Mouse (Mus musculus): ENCODE measurements around the gene Otud3. TPM values are rescaled to one million over a fixed set of nuclear protein-coding genes. Genes with fewer than 3 reads are reported as not detected.
"Not testable (repeated sequence)": the region's sequence is repeated elsewhere in the genome, so short reads cannot be mapped to it uniquely, and the experiment has no call there.

The Otud3 gene
- polyA plus RNA-seq, 1 experiment from 2014 or later, result 3.3 TPM

DNA sequence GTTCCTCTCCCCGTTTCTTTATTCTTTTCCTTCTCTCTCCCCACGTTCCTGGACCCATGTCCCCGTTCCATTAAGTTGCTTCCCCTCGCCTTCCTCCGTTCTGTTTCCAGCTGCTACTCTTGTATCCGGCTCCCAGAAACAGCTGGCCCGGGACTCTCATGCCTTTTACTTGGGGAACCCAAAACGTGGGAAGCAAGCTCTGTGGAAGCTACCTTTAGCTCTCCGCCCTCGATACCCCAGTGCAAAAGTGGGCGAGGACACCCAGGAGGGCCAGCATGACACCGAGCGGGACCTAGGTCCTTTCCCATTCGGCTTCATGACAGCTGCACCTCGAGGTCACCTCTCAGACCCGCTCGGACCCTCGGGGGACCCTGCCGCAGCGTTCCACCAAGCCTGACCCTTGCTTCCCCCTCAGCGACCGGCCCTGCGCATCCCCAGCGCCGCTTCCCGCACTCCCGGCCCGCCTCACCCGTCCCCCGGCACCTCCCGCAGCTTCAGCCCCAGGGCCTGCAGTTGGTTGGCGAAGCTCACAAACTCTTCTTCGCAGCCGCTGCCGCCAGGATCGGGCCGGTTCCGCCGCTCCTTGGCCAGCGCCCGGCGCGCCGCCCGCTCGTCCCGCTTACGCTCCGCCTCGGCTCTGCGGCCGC lies 481 bp downstream of the Otud3 start:
- H3K27ac ChIP-seq (ENCODE audit: low read depth, low read length), result peak overlapping the region; percentile 56; the same call in 1 of the 2 replicates
- ATAC-seq (ENCODE audit: low read depth), result peak; percentile 52; the same call in 1 of the 2 replicates
- peak overlapping the region; percentile 70 for H3K4me3 ChIP-seq (ENCODE audit: low read depth, low read length)
- no peaks in the 10 kb centered on the region for H3K27me3 ChIP-seq (ENCODE audit: control insufficient read depth, insufficient read depth, low read length)
- H3K9me3 ChIP-seq (ENCODE audit: control insufficient read depth, low read length), result no peaks in the 10 kb centered on the region
- H3K36me3 ChIP-seq (ENCODE audit: control insufficient read depth, insufficient read depth, low read length), result peaks cover 4% of the 10 kb centered on the region; the same call in 1 of the 2 replicates
- peaks cover 13% of the 10 kb centered on the region for H3K4me1 ChIP-seq (ENCODE audit: control insufficient read depth, insufficient read depth, low read length)
- H3K4me2 ChIP-seq (ENCODE audit: low read depth, low read length), result peak overlapping the region; percentile 78
- H3K9ac ChIP-seq (replicated peaks; ENCODE audit: low read depth, low read length), result peak overlapping the region; percentile 79
- 2% methylated on average over 44 of the region's 52 CpGs for WGBS

GRCm38 (mm10) chr4:138905624-138906337 lies 8.0 kb downstream of the Otud3 start:
- Histone ChIP-seq H3K27ac (ENCODE audit: low read depth, low read length) (no peak overlapping the region), H3K9me3 (ENCODE audit: control insufficient read depth, low read length) (no peaks in the 10 kb centered on the region), H3K9ac (replicated peaks; ENCODE audit: low read depth, low read length) (no peak overlapping the region), H3K36me3 (ENCODE audit: control insufficient read depth, insufficient read depth, low read length) (peaks cover 60% of the 10 kb centered on the region), H3K4me3 (ENCODE audit: low read depth, low read length) (no peak overlapping the region), H3K4me2 (ENCODE audit: low read depth, low read length) (no peak overlapping the region), H3K27me3 (ENCODE audit: control insufficient read depth, insufficient read depth, low read length) (no peaks in the 10 kb centered on the region), H3K4me1 (ENCODE audit: control insufficient read depth, insufficient read depth, low read length) (no peaks in the 10 kb centered on the region)
- 98% methylated on average over 18 of the region's 18 CpGs for WGBS
- no peak for ATAC-seq (ENCODE audit: low read depth)

DNA sequence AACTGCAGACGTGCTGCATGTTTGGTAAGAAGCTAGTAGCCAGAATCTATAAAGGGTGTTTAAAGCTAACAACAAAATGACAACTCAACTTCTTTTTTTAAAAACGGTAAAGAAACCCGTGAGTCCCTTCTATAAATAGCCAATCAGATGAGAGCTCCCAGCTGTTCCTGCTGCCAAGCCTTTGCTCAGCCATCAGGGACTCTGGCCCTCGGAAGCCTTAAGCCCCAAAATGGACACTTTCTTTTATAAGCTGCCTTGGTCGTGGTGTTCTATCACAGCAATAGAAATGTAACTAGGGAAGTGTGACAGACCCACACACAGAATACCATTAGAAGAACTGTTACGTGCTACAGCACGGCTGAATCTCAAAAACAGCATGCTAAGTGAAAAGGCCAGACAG lies 14.4 kb downstream of the Otud3 start:
- ATAC-seq (ENCODE audit: low read depth), result no peak
- H3K4me1 ChIP-seq (ENCODE audit: control insufficient read depth, insufficient read depth, low read length), result no peaks in the 10 kb centered on the region
- H3K27ac ChIP-seq (ENCODE audit: low read depth, low read length), result no peak overlapping the region
- peaks cover 67% of the 10 kb centered on the region for H3K36me3 ChIP-seq (ENCODE audit: control insufficient read depth, insufficient read depth, low read length)
- H3K4me3 ChIP-seq (ENCODE audit: low read depth, low read length), result no peak overlapping the region
- H3K9ac ChIP-seq (replicated peaks; ENCODE audit: low read depth, low read length), result no peak overlapping the region
- H3K27me3 ChIP-seq (ENCODE audit: control insufficient read depth, insufficient read depth, low read length), result no peaks in the 10 kb centered on the region
- H3K4me2 ChIP-seq (ENCODE audit: low read depth, low read length), result no peak overlapping the region
- WGBS, result 87% methylated on average over 7 of the region's 7 CpGs
- no peaks in the 10 kb centered on the region for H3K9me3 ChIP-seq (ENCODE audit: control insufficient read depth, low read length)

DNA sequence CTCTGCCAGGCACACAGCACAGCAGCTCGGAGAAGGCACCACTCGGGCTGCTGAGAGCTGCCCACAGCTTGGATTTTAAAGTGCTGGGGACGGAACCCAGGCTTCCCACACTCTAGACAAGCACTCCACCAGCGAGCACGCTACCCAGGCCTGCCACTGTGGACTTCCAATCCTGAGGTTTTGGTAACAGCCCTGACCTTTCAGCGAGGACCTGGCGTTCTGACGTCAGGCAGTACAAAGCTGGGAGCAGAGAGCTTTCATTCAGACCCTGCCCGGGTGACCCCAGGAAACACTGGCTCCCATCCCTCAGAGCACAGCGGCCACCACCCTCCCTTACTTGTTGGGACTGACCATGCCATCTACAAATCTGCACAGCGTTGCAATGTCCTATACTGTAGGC lies 20.0 kb downstream of the Otud3 start:
- WGBS, result 91% methylated on average over 11 of the region's 11 CpGs
- H3K27me3 ChIP-seq (ENCODE audit: control insufficient read depth, insufficient read depth, low read length); H3K9me3 ChIP-seq (ENCODE audit: control insufficient read depth, low read length); H3K27ac ChIP-seq (ENCODE audit: low read depth, low read length); H3K4me3 ChIP-seq (ENCODE audit: low read depth, low read length); H3K9ac ChIP-seq (replicated peaks; ENCODE audit: low read depth, low read length); ATAC-seq (ENCODE audit: low read depth); H3K4me1 ChIP-seq (ENCODE audit: control insufficient read depth, insufficient read depth, low read length); H3K4me2 ChIP-seq (ENCODE audit: low read depth, low read length): not testable (repeated sequence)
- peaks cover 49% of the 10 kb centered on the region for H3K36me3 ChIP-seq (ENCODE audit: control insufficient read depth, insufficient read depth, low read length)

- Histone ChIP-seq H3K4me3 (ENCODE audit: low read depth, low read length) (no peak overlapping the region), H3K4me2 (ENCODE audit: low read depth, low read length) (no peak overlapping the region), H3K4me1 (ENCODE audit: control insufficient read depth, insufficient read depth, low read length) (no peaks in the 10 kb centered on the region), H3K9me3 (ENCODE audit: control insufficient read depth, low read length) (no peaks in the 10 kb centered on the region), H3K27ac (ENCODE audit: low read depth, low read length) (no peak overlapping the region), H3K36me3 (ENCODE audit: control insufficient read depth, insufficient read depth, low read length) (peaks cover 39% of the 10 kb centered on the region), H3K9ac (replicated peaks; ENCODE audit: low read depth, low read length) (no peak overlapping the region), H3K27me3 (ENCODE audit: control insufficient read depth, insufficient read depth, low read length) (no peaks in the 10 kb centered on the region)
- 83% methylated on average over 6 of the region's 6 CpGs for WGBS
- ATAC-seq (ENCODE audit: low read depth), result no peak
These were observed 21.1 kb downstream of the Otud3 start for GRCm38 (mm10) chr4:138892655-138893054.

GRCm38 (mm10) chr4:138889635-138890034 lies 24.1 kb downstream of the Otud3 start:
- ATAC-seq (ENCODE audit: low read depth), result no peak
- Histone ChIP-seq H3K27ac (ENCODE audit: low read depth, low read length) (no peak overlapping the region), H3K4me2 (ENCODE audit: low read depth, low read length) (no peak overlapping the region), H3K36me3 (ENCODE audit: control insufficient read depth, insufficient read depth, low read length) (peaks cover 14% of the 10 kb centered on the region), H3K27me3 (ENCODE audit: control insufficient read depth, insufficient read depth, low read length) (no peaks in the 10 kb centered on the region), H3K4me3 (ENCODE audit: low read depth, low read length) (no peak overlapping the region), H3K9me3 (ENCODE audit: control insufficient read depth, low read length) (no peaks in the 10 kb centered on the region), H3K9ac (replicated peaks; ENCODE audit: low read depth, low read length) (no peak overlapping the region), H3K4me1 (ENCODE audit: control insufficient read depth, insufficient read depth, low read length) (no peaks in the 10 kb centered on the region)
- WGBS, result 68% methylated on average over 8 of the region's 8 CpGs

- 49% methylated on average over 7 of the region's 7 CpGs for WGBS
- H3K9ac ChIP-seq (replicated peaks; ENCODE audit: low read depth, low read length), result no peak overlapping the region
- H3K4me2 ChIP-seq (ENCODE audit: low read depth, low read length), result no peak overlapping the region
- H3K4me3 ChIP-seq (ENCODE audit: low read depth, low read length), result no peak overlapping the region
- no peaks in the 10 kb centered on the region for H3K9me3 ChIP-seq (ENCODE audit: control insufficient read depth, low read length)
- H3K27ac ChIP-seq (ENCODE audit: low read depth, low read length), result no peak overlapping the region
- no peaks in the 10 kb centered on the region for H3K4me1 ChIP-seq (ENCODE audit: control insufficient read depth, insufficient read depth, low read length)
- ATAC-seq (ENCODE audit: low read depth), result no peak
- no peaks in the 10 kb centered on the region for H3K27me3 ChIP-seq (ENCODE audit: control insufficient read depth, insufficient read depth, low read length)
- H3K36me3 ChIP-seq (ENCODE audit: control insufficient read depth, insufficient read depth, low read length), result peaks cover 10% of the 10 kb centered on the region
These were observed 24.6 kb downstream of the Otud3 start for GRCm38 (mm10) chr4:138889165-138889564.

DNA sequence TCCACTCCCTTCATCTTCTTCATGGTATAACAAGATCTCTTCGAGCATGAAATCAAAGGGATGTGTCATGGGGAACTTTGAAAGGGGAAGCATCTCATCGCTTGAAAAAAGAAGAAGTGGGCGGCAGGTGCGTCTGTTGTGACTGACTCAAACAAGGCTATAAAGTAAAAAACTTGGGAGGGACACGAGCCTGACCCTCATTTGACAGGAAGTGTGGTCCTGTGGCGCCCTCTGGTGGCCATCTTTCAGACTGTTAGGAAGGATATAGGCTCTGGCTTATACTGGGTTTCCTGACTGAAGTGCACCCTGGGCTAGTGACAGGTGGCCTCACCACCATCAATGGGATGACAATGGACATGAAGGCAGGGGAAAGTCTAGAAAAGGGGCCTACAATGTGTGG lies 29.5 kb downstream of the Otud3 start:
- H3K4me3 ChIP-seq (ENCODE audit: low read depth, low read length), result no peak overlapping the region
- H3K27me3 ChIP-seq (ENCODE audit: control insufficient read depth, insufficient read depth, low read length), result no peaks in the 10 kb centered on the region
- no peak for ATAC-seq (ENCODE audit: low read depth)
- H3K9me3 ChIP-seq (ENCODE audit: control insufficient read depth, low read length), result no peaks in the 10 kb centered on the region
- WGBS, result 15% methylated on average over 6 of the region's 6 CpGs
- no peak overlapping the region for H3K9ac ChIP-seq (replicated peaks; ENCODE audit: low read depth, low read length)
- H3K4me2 ChIP-seq (ENCODE audit: low read depth, low read length), result no peak overlapping the region
- no peak overlapping the region for H3K27ac ChIP-seq (ENCODE audit: low read depth, low read length)
- H3K36me3 ChIP-seq (ENCODE audit: control insufficient read depth, insufficient read depth, low read length), result no peaks in the 10 kb centered on the region
- H3K4me1 ChIP-seq (ENCODE audit: control insufficient read depth, insufficient read depth, low read length), result no peaks in the 10 kb centered on the region

DNA sequence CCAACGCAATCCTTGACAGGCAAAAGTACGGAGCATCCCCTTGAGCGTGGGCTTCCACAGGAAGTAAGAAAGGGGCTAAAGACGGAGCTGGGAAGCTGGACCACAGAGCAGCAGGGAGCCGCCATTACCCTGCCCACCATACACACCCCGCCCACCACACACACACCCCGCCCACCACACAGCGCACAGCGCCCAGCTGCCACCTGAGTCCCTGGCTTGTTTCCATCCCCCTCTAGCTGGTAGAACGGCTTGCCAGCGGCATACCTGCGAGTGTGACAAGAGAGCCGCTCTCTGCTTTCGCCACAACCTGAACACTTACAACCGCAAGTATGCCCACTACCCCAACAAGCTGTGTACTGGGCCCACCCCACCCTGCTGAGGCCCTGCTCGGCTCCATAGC lies 31.6 kb downstream of the Otud3 start:
- Histone ChIP-seq H3K4me1 (ENCODE audit: control insufficient read depth, insufficient read depth, low read length) (no peaks in the 10 kb centered on the region), H3K4me2 (ENCODE audit: low read depth, low read length) (peak overlapping the region; percentile 24; the same call in 1 of the 2 replicates), H3K27ac (ENCODE audit: low read depth, low read length) (no peak overlapping the region), H3K4me3 (ENCODE audit: low read depth, low read length) (no peak overlapping the region), H3K9me3 (ENCODE audit: control insufficient read depth, low read length) (no peaks in the 10 kb centered on the region), H3K9ac (replicated peaks; ENCODE audit: low read depth, low read length) (no peak overlapping the region), H3K27me3 (ENCODE audit: control insufficient read depth, insufficient read depth, low read length) (no peaks in the 10 kb centered on the region), H3K36me3 (ENCODE audit: control insufficient read depth, insufficient read depth, low read length) (no peaks in the 10 kb centered on the region)
- no peak for ATAC-seq (ENCODE audit: low read depth)
- 10% methylated on average over 15 of the region's 16 CpGs for WGBS
